Mouse (Mus musculus): ENCODE measurements around the gene Cacna2d4. TPM values are rescaled to one million over a fixed set of nuclear protein-coding genes. Genes with fewer than 3 reads are reported as not detected.

Cacna2d4 gene
- 4.8 TPM for polyA plus RNA-seq (2014; fragmentation: Illumina TruSeq; extraction: RNeasy Lipid Tissue Mini Kit (QIAGEN cat#74804); ENCODE audit: insufficient read depth, low read depth, low replicate concordance)

GRCm38 (mm10) chr6:119236241-119236640 is at the start of gene Cacna2d4:
Gene Cacna2d4, plus strand, starts transcription at chr6:119236526.

GRCm38 (mm10) chr6:119196382-119197305 is 39.7 kb upstream of the Cacna2d4 start, which contains the start of gene Cacna1c:
Gene Cacna1c, minus strand, starts transcription at chr6:119196418.

GRCm38 (mm10) chr6:119330506-119330905 is 94.2 kb downstream of the Cacna2d4 start, which contains the start of gene Lrtm2:
Gene Lrtm2, minus strand, starts transcription at chr6:119330766.

Other genes starting within 250 kb of the Cacna2d4 start
- gene Dcp1b, start 61.3 kb upstream of the Cacna2d4 start, polyA plus RNA-seq (2014; fragmentation: Illumina TruSeq; extraction: RNeasy Lipid Tissue Mini Kit (QIAGEN cat#74804); ENCODE audit: insufficient read depth, low read depth, low replicate concordance) = 4.2 TPM
- 4.2 TPM for gene Cacna1c, start 40.1 kb upstream of the Cacna2d4 start, polyA plus RNA-seq (2014; fragmentation: Illumina TruSeq; extraction: RNeasy Lipid Tissue Mini Kit (QIAGEN cat#74804); ENCODE audit: insufficient read depth, low read depth, low replicate concordance)
- 5.6 TPM for gene Lrtm2, start 94.2 kb downstream of the Cacna2d4 start, polyA plus RNA-seq (2014; fragmentation: Illumina TruSeq; extraction: RNeasy Lipid Tissue Mini Kit (QIAGEN cat#74804); ENCODE audit: insufficient read depth, low read depth, low replicate concordance)
- gene Adipor2, start 181.2 kb downstream of the Cacna2d4 start, polyA plus RNA-seq (2014; fragmentation: Illumina TruSeq; extraction: RNeasy Lipid Tissue Mini Kit (QIAGEN cat#74804); ENCODE audit: insufficient read depth, low read depth, low replicate concordance) = 49.5 TPM
- 14.3 TPM for gene Fbxl14, start 243.1 kb downstream of the Cacna2d4 start, polyA plus RNA-seq (2014; fragmentation: Illumina TruSeq; extraction: RNeasy Lipid Tissue Mini Kit (QIAGEN cat#74804); ENCODE audit: insufficient read depth, low read depth, low replicate concordance)

All from lung, adult 10 weeks (tissue).